Mouse (Mus musculus): ENCODE data around the gene Gfi1. TPM values are rescaled to one million over a fixed set of nuclear protein-coding genes. Genes with fewer than 3 reads are reported as not detected.

Gfi1 gene
- total and polyA plus RNA-seq, 3 experiments = 0.16 TPM; not detected in 2

- Histone ChIP-seq H3K4me3 (no peak overlapping the region), H3K27me3 (ENCODE audit: control insufficient read depth, insufficient read depth, low read length) (no peaks in the 10 kb centered on the region), H3K27ac (no peak overlapping the region), H3K9ac (ENCODE audit: low read depth, low read length) (no peak overlapping the region), H3K36me3 (ENCODE audit: control insufficient read depth, insufficient read depth, low read length) (no peaks in the 10 kb centered on the region), H3K4me1 (ENCODE audit: control insufficient read depth, insufficient read depth, low read length) (no peaks in the 10 kb centered on the region), H3K79me2 (replicated peaks; ENCODE audit: control insufficient read depth, insufficient read depth, low read length) (no peaks in the 10 kb centered on the region)
- intact Hi-C loops (cut with DNase I) = no loop called here
- no peak for TF ChIP-seq EP300 (IDR thresholded peaks at IDR 0.05; ENCODE audit: insufficient read depth, low read depth, low read length)
- 61% methylated on average over 5 of the region's 5 CpGs for WGBS
- no peak for DNase-seq
These were observed 33.3 kb upstream of the Gfi1 start for GRCm38 (mm10) chr5:107759121-107759520.

DNA sequence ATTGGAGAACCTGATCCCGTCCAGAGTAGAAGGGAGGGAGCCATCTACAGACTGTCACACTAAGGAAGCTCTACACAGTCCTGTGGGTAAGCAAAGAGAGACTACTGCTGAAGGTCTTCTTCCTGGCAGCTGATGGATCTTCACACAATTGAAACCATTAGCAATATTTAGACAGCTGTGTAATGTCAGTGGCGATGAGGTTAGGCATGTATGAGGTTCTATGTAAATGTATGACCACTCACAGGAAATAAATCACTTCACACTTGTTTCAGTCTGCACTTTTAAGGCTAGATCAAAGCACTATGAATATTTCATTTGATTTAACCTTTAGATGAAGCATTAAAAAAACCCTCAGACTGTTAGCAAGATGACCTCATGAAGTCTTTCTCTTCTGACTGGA is 30.2 kb upstream of the Gfi1 start:
- Histone ChIP-seq H3K27ac (no peak overlapping the region), H3K36me3 (ENCODE audit: control insufficient read depth, insufficient read depth, low read length) (no peaks in the 10 kb centered on the region), H3K79me2 (replicated peaks; ENCODE audit: control insufficient read depth, insufficient read depth, low read length) (no peaks in the 10 kb centered on the region), H3K4me3 (no peak overlapping the region), H3K27me3 (ENCODE audit: control insufficient read depth, insufficient read depth, low read length) (no peaks in the 10 kb centered on the region), H3K9ac (ENCODE audit: low read depth, low read length) (no peak overlapping the region), H3K4me1 (ENCODE audit: control insufficient read depth, insufficient read depth, low read length) (no peaks in the 10 kb centered on the region)
- TF ChIP-seq CTCF (IDR thresholded peaks at IDR 0.05) (no peak), EP300 (IDR thresholded peaks at IDR 0.05; ENCODE audit: insufficient read depth, low read depth, low read length) (no peak), POLR2A (IDR thresholded peaks at IDR 0.05; ENCODE audit: insufficient read depth, low read depth, low read length) (no peak)
- intact Hi-C loops (cut with DNase I) = no loop called here
- no peak for DNase-seq
- WGBS = 75% methylated on average over 2 of the region's 2 CpGs

DNA sequence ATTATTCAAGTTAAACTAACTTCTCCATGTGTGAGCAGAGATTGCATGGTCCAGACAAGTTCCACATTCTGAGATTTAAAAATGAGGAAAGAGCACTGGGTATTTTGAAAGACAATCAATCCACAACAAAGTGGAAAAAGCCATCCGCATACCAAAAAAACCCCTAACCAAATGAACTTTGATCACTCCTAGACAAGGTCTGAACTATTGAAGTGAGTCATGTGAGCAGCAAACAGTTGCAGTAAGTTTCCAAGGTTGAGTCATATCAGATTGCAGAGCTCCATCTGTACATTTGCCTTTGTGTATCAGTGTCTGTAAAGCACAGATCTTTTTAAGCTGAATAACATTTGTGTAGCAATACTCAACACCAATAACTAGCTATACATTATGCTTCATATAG is 28.9 kb upstream of the Gfi1 start:
- Histone ChIP-seq H3K27ac (no peak overlapping the region), H3K36me3 (ENCODE audit: control insufficient read depth, insufficient read depth, low read length) (peaks cover 4% of the 10 kb centered on the region), H3K27me3 (ENCODE audit: control insufficient read depth, insufficient read depth, low read length) (no peaks in the 10 kb centered on the region), H3K4me1 (ENCODE audit: control insufficient read depth, insufficient read depth, low read length) (no peaks in the 10 kb centered on the region; the same call in 1 of the 2 replicates), H3K4me3 (no peak overlapping the region), H3K9ac (ENCODE audit: low read depth, low read length) (no peak overlapping the region), H3K79me2 (replicated peaks; ENCODE audit: control insufficient read depth, insufficient read depth, low read length) (no peaks in the 10 kb centered on the region)
- intact Hi-C loops (cut with DNase I) = no loop called here
- TF ChIP-seq CTCF (IDR thresholded peaks at IDR 0.05) (no peak), POLR2A (IDR thresholded peaks at IDR 0.05; ENCODE audit: insufficient read depth, low read depth, low read length) (no peak), EP300 (IDR thresholded peaks at IDR 0.05; ENCODE audit: insufficient read depth, low read depth, low read length) (no peak)
- 97% methylated on average over 1 of the region's 1 CpGs for WGBS
- no peak for DNase-seq

GRCm38 (mm10) chr5:107753656-107754055 is 27.8 kb upstream of the Gfi1 start:
- TF ChIP-seq POLR2A (IDR thresholded peaks at IDR 0.05; ENCODE audit: insufficient read depth, low read depth, low read length) = no peak
- TF ChIP-seq EP300 (IDR thresholded peaks at IDR 0.05; ENCODE audit: insufficient read depth, low read depth, low read length) = no peak
- no peak for TF ChIP-seq CTCF (IDR thresholded peaks at IDR 0.05)
- no peaks in the 10 kb centered on the region for H3K79me2 ChIP-seq (replicated peaks; ENCODE audit: control insufficient read depth, insufficient read depth, low read length)
- no peak for DNase-seq
- no peak overlapping the region for H3K9ac ChIP-seq (ENCODE audit: low read depth, low read length)
- H3K27ac ChIP-seq = no peak overlapping the region
- WGBS = 98% methylated on average over 7 of the region's 7 CpGs
- peaks cover 6% of the 10 kb centered on the region for H3K36me3 ChIP-seq (ENCODE audit: control insufficient read depth, insufficient read depth, low read length)
- no peak overlapping the region for H3K4me3 ChIP-seq
- intact Hi-C loops (cut with DNase I) = no loop called here
- H3K27me3 ChIP-seq (ENCODE audit: control insufficient read depth, insufficient read depth, low read length) = no peaks in the 10 kb centered on the region
- H3K4me1 ChIP-seq (ENCODE audit: control insufficient read depth, insufficient read depth, low read length) = no peaks in the 10 kb centered on the region; the same call in 1 of the 2 replicates

DNA sequence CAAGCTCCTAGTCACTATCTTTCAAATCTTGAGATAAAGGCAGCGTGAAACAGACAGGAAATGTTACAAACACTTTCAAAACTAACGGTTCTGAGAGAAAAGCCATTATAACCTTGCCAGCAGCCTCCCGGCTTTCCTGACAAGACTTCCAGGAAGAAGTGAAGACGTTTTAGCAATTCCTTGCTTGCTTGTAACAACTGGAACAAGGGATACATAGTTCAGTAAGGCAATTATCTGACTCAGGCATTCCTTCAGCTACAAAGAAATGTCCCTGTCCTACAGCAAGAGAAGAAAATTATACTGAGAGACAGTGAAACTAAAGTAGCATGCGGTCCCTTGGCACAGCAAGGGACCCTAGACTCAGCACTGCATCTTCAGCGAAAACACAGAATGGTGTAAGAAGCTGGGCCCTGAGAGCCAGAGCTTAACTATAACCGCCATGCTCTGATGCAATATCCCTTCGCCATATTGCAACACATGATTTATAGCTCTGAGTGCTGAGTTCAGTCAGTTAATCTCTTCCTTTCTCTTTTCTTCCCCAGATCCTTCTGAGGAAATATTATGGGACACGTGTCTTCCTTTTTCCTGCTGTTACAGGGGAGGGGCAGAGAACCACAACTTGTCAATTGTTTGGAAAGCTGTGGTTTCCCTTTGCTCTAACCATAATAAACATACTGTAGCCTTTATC is 23.5 kb upstream of the Gfi1 start:
- TF ChIP-seq CTCF (IDR thresholded peaks at IDR 0.05) = no peak
- TF ChIP-seq POLR2A (IDR thresholded peaks at IDR 0.05; ENCODE audit: insufficient read depth, low read depth, low read length) = no peak
- TF ChIP-seq EP300 (IDR thresholded peaks at IDR 0.05; ENCODE audit: insufficient read depth, low read depth, low read length) = no peak
- peaks cover 6% of the 10 kb centered on the region for H3K36me3 ChIP-seq (ENCODE audit: control insufficient read depth, insufficient read depth, low read length)
- intact Hi-C loops (cut with DNase I) = no loop called here
- H3K4me3 ChIP-seq = no peak overlapping the region
- H3K79me2 ChIP-seq (replicated peaks; ENCODE audit: control insufficient read depth, insufficient read depth, low read length) = no peaks in the 10 kb centered on the region
- H3K9ac ChIP-seq (ENCODE audit: low read depth, low read length) = no peak overlapping the region
- H3K4me1 ChIP-seq (ENCODE audit: control insufficient read depth, insufficient read depth, low read length) = no peaks in the 10 kb centered on the region; the same call in 1 of the 2 replicates
- H3K27me3 ChIP-seq (ENCODE audit: control insufficient read depth, insufficient read depth, low read length) = no peaks in the 10 kb centered on the region
- 47% methylated on average over 9 of the region's 9 CpGs for WGBS
- no peak for DNase-seq
- no peak overlapping the region for H3K27ac ChIP-seq

- H3K27ac ChIP-seq = no peak overlapping the region
- H3K4me3 ChIP-seq = no peak overlapping the region
- H3K9ac ChIP-seq (ENCODE audit: low read depth, low read length) = no peak overlapping the region
- H3K27me3 ChIP-seq (ENCODE audit: control insufficient read depth, insufficient read depth, low read length) = no peaks in the 10 kb centered on the region
- TF ChIP-seq POLR2A (IDR thresholded peaks at IDR 0.05; ENCODE audit: insufficient read depth, low read depth, low read length) (no peak), CTCF (IDR thresholded peaks at IDR 0.05) (no peak), EP300 (IDR thresholded peaks at IDR 0.05; ENCODE audit: insufficient read depth, low read depth, low read length) (no peak)
- no peaks in the 10 kb centered on the region for H3K4me1 ChIP-seq (ENCODE audit: control insufficient read depth, insufficient read depth, low read length)
- no peak for DNase-seq
- H3K36me3 ChIP-seq (ENCODE audit: control insufficient read depth, insufficient read depth, low read length) = no peaks in the 10 kb centered on the region
- WGBS = 88% methylated on average over 5 of the region's 5 CpGs
- H3K79me2 ChIP-seq (replicated peaks; ENCODE audit: control insufficient read depth, insufficient read depth, low read length) = no peaks in the 10 kb centered on the region
- intact Hi-C loops (cut with DNase I) = no loop called here
These were observed 13.2 kb upstream of the Gfi1 start for GRCm38 (mm10) chr5:107739023-107739422.
